Mouse (Mus musculus) hindbrain, embryonic 12.5 days (tissue): Measurements from ENCODE around the gene Mta1. TPM values are rescaled to one million over a fixed set of nuclear protein-coding genes. Genes with fewer than 3 reads are reported as not detected.

Source experiments
- ATAC-seq: fragments of 200-750 bp; cut with Nextera tagmentation; 2 replicates; pipeline ENCODE4 v1.8.0; 2017; ENCODE audit warnings: moderate TSS enrichment; ENCODE audit not compliant: low FRiP score
- H3K27ac ChIP-seq: fragments of 300-500 bp; sonication (generic); 2 replicates; pipeline ENCODE4 v1.5.1; 2016; ENCODE audit warnings: mild to moderate bottlenecking
- H3K27me3 ChIP-seq: fragments of 300-500 bp; sonication (generic); 2 replicates; pipeline ENCODE4 v1.6.1; 2016; ENCODE audit warnings: mild to moderate bottlenecking
- H3K36me3 ChIP-seq: fragments of 300-500 bp; sonication (generic); 2 replicates; pipeline ENCODE4 v1.6.1; 2016; ENCODE audit warnings: mild to moderate bottlenecking
- H3K4me1 ChIP-seq: fragments of 300-500 bp; sonication (generic); 2 replicates; pipeline ENCODE4 v1.6.1; 2016
- H3K4me2 ChIP-seq: fragments of 300-500 bp; sonication (generic); replicated peaks from 2 replicates; pipeline ENCODE4 v1.6.1; 2016; ENCODE audit warnings: mild to moderate bottlenecking
- H3K4me3 ChIP-seq: fragments of 300-500 bp; sonication (generic); 2 replicates; pipeline ENCODE4 v1.5.1; 2016; ENCODE audit warnings: mild to moderate bottlenecking
- H3K9ac ChIP-seq: fragments of 300-500 bp; sonication (generic); 2 replicates; pipeline ENCODE4 v1.6.1; 2016; ENCODE audit warnings: mild to moderate bottlenecking, moderate library complexity
- H3K9me3 ChIP-seq: fragments of 300-500 bp; sonication (generic); replicated peaks from 2 replicates; pipeline ENCODE4 v1.6.1; 2016; ENCODE audit warnings: mild to moderate bottlenecking
- WGBS: fragments of 180-500 bp; shearing (Covaris S2); methylation state at CpG from one replicate; pipeline ENCODE4 v1.1.7; 2016; 5-methylcytosine and 5-hydroxymethylcytosine counted together
- polyA plus RNA-seq: library from polyadenylated mRNA; unstranded; fragments of >200 nt; fragmentation: Nextera tagmentation; extraction: Ambion mirVana; gene quantifications from 2 replicates; pipeline ENCODE4 v1.2.1, GENCODE M21; 2016

Mta1 gene
- 16.9 and 18.9 TPM in 2 replicates for polyA plus RNA-seq

- 1% methylated on average over 17 of the region's 53 CpGs for WGBS
- Histone ChIP-seq H3K27me3 (no peaks in the 10 kb centered on the region), H3K27ac (peak within 1 kb of the TSS; percentile 81), H3K9me3 (no peaks in the 10 kb centered on the region), H3K36me3 (no peaks in the 10 kb centered on the region), H3K4me3 (peak within 1 kb of the TSS; percentile 98), H3K4me1 (peaks cover 36% of the 10 kb centered on the region), H3K4me2 (peak within 1 kb of the TSS; percentile 95), H3K9ac (peak within 1 kb of the TSS; percentile 99)
- peak; percentile 65 for ATAC-seq
Measured at GRCm38 (mm10) chr12:113097749-113098281, at the start of gene Mta1. Gene Mta1, plus strand, starts transcription at chr12:113098278.

- peaks cover 76% of the 10 kb centered on the region for H3K36me3 ChIP-seq
- no peak overlapping the region for H3K27ac ChIP-seq
- no peaks in the 10 kb centered on the region for H3K9me3 ChIP-seq
- no peak overlapping the region for H3K4me3 ChIP-seq
- no peak for ATAC-seq
- H3K4me2 ChIP-seq, result no peak overlapping the region
- no peak overlapping the region for H3K9ac ChIP-seq
- 85% methylated on average over 9 of the region's 9 CpGs for WGBS
- peaks cover 7% of the 10 kb centered on the region; the same call in 1 of the 2 replicates for H3K4me1 ChIP-seq
- H3K27me3 ChIP-seq, result no peaks in the 10 kb centered on the region
Measured at GRCm38 (mm10) chr12:113049836-113050235, 48.2 kb upstream of the Mta1 start.

- Histone ChIP-seq H3K27ac (no peak overlapping the region), H3K27me3 (no peaks in the 10 kb centered on the region), H3K9me3 (no peaks in the 10 kb centered on the region), H3K4me1 (peaks cover 7% of the 10 kb centered on the region; the same call in 1 of the 2 replicates), H3K36me3 (peaks cover 80% of the 10 kb centered on the region), H3K9ac (no peak overlapping the region), H3K4me3 (no peak overlapping the region), H3K4me2 (no peak overlapping the region)
- ATAC-seq, result no peak
- 89% methylated on average over 12 of the region's 12 CpGs for WGBS
Measured at GRCm38 (mm10) chr12:113050671-113051070, 47.4 kb upstream of the Mta1 start.

GRCm38 (mm10) chr12:113051628-113052403 is 46.3 kb upstream of the Mta1 start:
- Histone ChIP-seq H3K36me3 (peaks cover 83% of the 10 kb centered on the region), H3K4me2 (no peak overlapping the region), H3K27ac (0 out of 2 replicates have a peak overlapping the region, but pooled peaks have one; percentile 17), H3K27me3 (no peaks in the 10 kb centered on the region), H3K4me1 (peaks cover 7% of the 10 kb centered on the region; the same call in 1 of the 2 replicates), H3K9ac (0 out of 2 replicates have a peak overlapping the region, but pooled peaks have one; percentile 18), H3K9me3 (no peaks in the 10 kb centered on the region), H3K4me3 (no peak overlapping the region)
- no peak for ATAC-seq
- 59% methylated on average over 9 of the region's 9 CpGs for WGBS

GRCm38 (mm10) chr12:113056089-113056488 is 42.0 kb upstream of the Mta1 start:
- H3K4me3 ChIP-seq, result no peak overlapping the region
- H3K9ac ChIP-seq, result no peak overlapping the region
- peaks cover 7% of the 10 kb centered on the region; the same call in 1 of the 2 replicates for H3K4me1 ChIP-seq
- H3K36me3 ChIP-seq, result peaks cover 96% of the 10 kb centered on the region
- H3K27ac ChIP-seq, result no peak overlapping the region
- H3K27me3 ChIP-seq, result no peaks in the 10 kb centered on the region
- no peaks in the 10 kb centered on the region for H3K9me3 ChIP-seq
- 88% methylated on average over 8 of the region's 8 CpGs for WGBS
- no peak overlapping the region for H3K4me2 ChIP-seq
- ATAC-seq, result no peak

GRCm38 (mm10) chr12:113060178-113060577 is 37.9 kb upstream of the Mta1 start:
- Histone ChIP-seq H3K27me3 (no peaks in the 10 kb centered on the region), H3K36me3 (peaks cover 99% of the 10 kb centered on the region), H3K4me2 (no peak overlapping the region), H3K4me1 (no peaks in the 10 kb centered on the region), H3K4me3 (no peak overlapping the region), H3K27ac (no peak overlapping the region), H3K9me3 (no peaks in the 10 kb centered on the region), H3K9ac (no peak overlapping the region)
- 90% methylated on average over 5 of the region's 5 CpGs for WGBS
- no peak for ATAC-seq

GRCm38 (mm10) chr12:113061606-113062005 is 36.5 kb upstream of the Mta1 start:
- Histone ChIP-seq H3K4me3 (no peak overlapping the region), H3K4me1 (no peaks in the 10 kb centered on the region), H3K9me3 (no peaks in the 10 kb centered on the region), H3K27ac (no peak overlapping the region), H3K36me3 (peaks cover 97% of the 10 kb centered on the region), H3K4me2 (no peak overlapping the region), H3K9ac (no peak overlapping the region), H3K27me3 (no peaks in the 10 kb centered on the region)
- WGBS, result 91% methylated on average over 9 of the region's 9 CpGs
- ATAC-seq, result no peak

GRCm38 (mm10) chr12:113062201-113062600 is 35.9 kb upstream of the Mta1 start:
- no peak for ATAC-seq
- WGBS, result 86% methylated on average over 10 of the region's 10 CpGs
- Histone ChIP-seq H3K4me3 (no peak overlapping the region), H3K9me3 (no peaks in the 10 kb centered on the region), H3K4me2 (no peak overlapping the region), H3K27me3 (no peaks in the 10 kb centered on the region), H3K36me3 (peaks cover 95% of the 10 kb centered on the region), H3K4me1 (no peaks in the 10 kb centered on the region), H3K27ac (no peak overlapping the region), H3K9ac (no peak overlapping the region)

- Histone ChIP-seq H3K4me2 (no peak overlapping the region), H3K9me3 (no peaks in the 10 kb centered on the region), H3K36me3 (peaks cover 90% of the 10 kb centered on the region), H3K27ac (no peak overlapping the region), H3K4me1 (no peaks in the 10 kb centered on the region), H3K27me3 (no peaks in the 10 kb centered on the region), H3K9ac (no peak overlapping the region), H3K4me3 (no peak overlapping the region)
- ATAC-seq, result no peak
- WGBS, result 92% methylated on average over 7 of the region's 7 CpGs
Measured at GRCm38 (mm10) chr12:113063700-113064099, 34.4 kb upstream of the Mta1 start.

- H3K27me3 ChIP-seq, result no peaks in the 10 kb centered on the region
- no peak for ATAC-seq
- H3K27ac ChIP-seq, result no peak overlapping the region
- WGBS, result 89% methylated on average over 7 of the region's 7 CpGs
- H3K9me3 ChIP-seq, result no peaks in the 10 kb centered on the region
- no peak overlapping the region for H3K4me3 ChIP-seq
- H3K36me3 ChIP-seq, result peaks cover 80% of the 10 kb centered on the region
- no peak overlapping the region for H3K4me2 ChIP-seq
- H3K4me1 ChIP-seq, result no peaks in the 10 kb centered on the region
- no peak overlapping the region for H3K9ac ChIP-seq
Measured at GRCm38 (mm10) chr12:113068002-113068401, 30.1 kb upstream of the Mta1 start.

- H3K27me3 ChIP-seq, result no peaks in the 10 kb centered on the region
- 96% methylated on average over 6 of the region's 6 CpGs for WGBS
- no peak overlapping the region for H3K9ac ChIP-seq
- no peak for ATAC-seq
- H3K9me3 ChIP-seq, result no peaks in the 10 kb centered on the region
- peaks cover 66% of the 10 kb centered on the region for H3K36me3 ChIP-seq
- no peak overlapping the region for H3K27ac ChIP-seq
- H3K4me1 ChIP-seq, result peaks cover 10% of the 10 kb centered on the region
- no peak overlapping the region for H3K4me2 ChIP-seq
- H3K4me3 ChIP-seq, result no peak overlapping the region
Measured at GRCm38 (mm10) chr12:113069389-113069788, 28.7 kb upstream of the Mta1 start.

GRCm38 (mm10) chr12:113071321-113071720 is 26.8 kb upstream of the Mta1 start:
- no peak overlapping the region for H3K27ac ChIP-seq
- H3K4me3 ChIP-seq, result no peak overlapping the region
- ATAC-seq, result no peak
- H3K4me2 ChIP-seq, result no peak overlapping the region
- no peaks in the 10 kb centered on the region for H3K27me3 ChIP-seq
- H3K9me3 ChIP-seq, result no peaks in the 10 kb centered on the region
- peaks cover 48% of the 10 kb centered on the region for H3K36me3 ChIP-seq
- H3K9ac ChIP-seq, result no peak overlapping the region
- WGBS, result 91% methylated on average over 6 of the region's 6 CpGs
- H3K4me1 ChIP-seq, result peaks cover 21% of the 10 kb centered on the region
